Mouse (Mus musculus) cerebellum, adult 2 months (tissue): ENCODE measurements at regions not wholly inside any gene's neighbourhood (a gene's known extent, or its start where the extent isn't known, plus 50 kb on each side); places are given as distances from the start of the nearest gene placed in this dataset.

Experiments used
- CTCF ChIP-seq: fragments of 200-500 bp; IDR thresholded peaks from 2 replicates; pipeline ENCODE4 v1.5.1; 2011; ENCODE audit warnings: low read depth, mild to moderate bottlenecking, control low read depth, low read length, moderate library complexity, borderline replicate concordance; ENCODE audit not compliant: insufficient read depth
- POLR2A ChIP-seq: fragments of 200-500 bp; IDR thresholded peaks from 2 replicates; pipeline ENCODE4 v1.6.1; 2011; ENCODE audit warnings: low read length, control low read depth, borderline replicate concordance; ENCODE audit not compliant: insufficient read depth

GRCm38 (mm10) chr3:34510723-34511122 lies 139.5 kb upstream of the Sox2 start:
- no peak for TF ChIP-seq POLR2A
- TF ChIP-seq CTCF, result no peak
